Mouse (Mus musculus) testis, adult 2 months (tissue): Measurements from ENCODE around the gene Fbxo27. TPM values are rescaled to one million over a fixed set of nuclear protein-coding genes. Genes with fewer than 3 reads are reported as not detected.

Experiments
- H3K27ac ChIP-seq: fragments of 200-500 bp; 2 replicates; pipeline ENCODE4 v1.5.1; 2012; ENCODE audit warnings: low read depth, low read length; ENCODE audit not compliant: control insufficient read depth, insufficient read depth
- H3K27me3 ChIP-seq: fragments of 200-500 bp; 2 replicates; pipeline ENCODE4 v1.6.1; 2012; ENCODE audit warnings: mild to moderate bottlenecking, low read length, moderate library complexity; ENCODE audit not compliant: control insufficient read depth, insufficient read depth
- H3K36me3 ChIP-seq: fragments of 200-500 bp; 2 replicates; pipeline ENCODE4 v1.6.1; 2012; ENCODE audit warnings: mild to moderate bottlenecking, low read length; ENCODE audit not compliant: control insufficient read depth, insufficient read depth
- H3K4me1 ChIP-seq: fragments of 200-500 bp; 2 replicates; pipeline ENCODE4 v1.6.1; 2012; ENCODE audit warnings: low read length; ENCODE audit not compliant: control insufficient read depth, insufficient read depth
- H3K4me3 ChIP-seq: fragments of 200-500 bp; 2 replicates; pipeline ENCODE4 v1.5.1; 2012; ENCODE audit warnings: low read depth, mild to moderate bottlenecking, low read length, moderate library complexity, mixed read lengths; ENCODE audit not compliant: control insufficient read depth
- CTCF ChIP-seq: fragments of 200-500 bp; IDR thresholded peaks from 2 replicates; pipeline ENCODE4 v1.5.1; 2012; ENCODE audit warnings: low read depth, mild to moderate bottlenecking, inconsistent platforms, low read length, moderate library complexity; ENCODE audit not compliant: control insufficient read depth, insufficient read depth, insufficient replicate concordance
- POLR2A ChIP-seq: fragments of 200-500 bp; IDR thresholded peaks from 2 replicates; pipeline ENCODE4 v1.6.1; 2012; ENCODE audit warnings: low read depth, mild to moderate bottlenecking, inconsistent platforms, low read length, moderate library complexity; ENCODE audit not compliant: control insufficient read depth
- polyA plus RNA-seq: library from polyadenylated mRNA; depleted of rRNA; stranded (reverse); fragments of >200 nt; gene quantifications from 2 replicates; pipeline ENCODE4 v1.2.3, GENCODE M21; 2012; rRNA removed

Gene Fbxo27
- polyA plus RNA-seq, 1 experiment, result 16.3 TPM

DNA sequence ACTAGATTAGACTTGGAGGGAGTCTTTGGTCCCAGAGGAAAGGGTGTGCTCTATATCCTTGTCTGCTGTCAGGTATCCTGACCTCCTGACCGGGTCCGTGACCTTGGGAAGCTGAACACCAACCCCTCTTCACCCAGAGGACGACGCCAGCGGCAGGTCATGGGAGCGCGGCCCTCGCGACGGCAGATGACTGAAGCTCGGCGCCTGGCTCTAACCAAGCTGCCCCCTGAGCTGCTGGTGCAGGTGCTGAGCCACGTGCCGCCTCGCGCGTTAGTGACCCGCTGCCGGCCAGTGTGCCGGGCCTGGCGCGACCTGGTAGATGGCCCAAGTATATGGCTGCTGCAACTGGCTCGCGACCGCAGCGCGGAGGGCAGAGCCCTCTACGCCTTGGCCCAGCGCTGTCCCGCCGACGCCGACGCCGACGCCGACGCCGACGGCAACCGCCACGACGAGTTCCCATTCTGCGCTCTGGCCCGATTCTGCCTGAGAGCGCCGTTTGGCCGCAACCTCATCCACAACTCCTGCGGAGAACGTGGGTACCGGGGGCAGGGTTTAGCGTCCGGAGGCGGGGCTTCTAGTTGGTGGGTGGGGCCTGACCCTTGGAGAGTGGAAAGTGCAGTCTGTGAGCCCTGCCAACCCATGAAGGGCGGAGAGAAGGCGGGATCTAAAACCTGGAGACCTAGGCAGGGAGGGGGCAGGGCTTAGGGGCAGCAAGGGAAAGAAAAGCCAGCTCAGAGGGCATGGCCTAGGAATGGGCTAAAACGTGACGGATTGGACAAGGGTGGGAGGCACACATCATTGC lies 39.9 kb downstream of the Fbxo27 start:
- no peak for TF ChIP-seq CTCF
- peak; percentile 30; the same call in 1 of the 2 replicates for TF ChIP-seq POLR2A
- H3K36me3 ChIP-seq, result no peaks in the 10 kb centered on the region
- peak overlapping the region; percentile 32; the same call in 1 of the 2 replicates for H3K27ac ChIP-seq
- H3K4me1 ChIP-seq, result peaks cover 21% of the 10 kb centered on the region
- H3K4me3 ChIP-seq, result peak overlapping the region; percentile 73
- no peaks in the 10 kb centered on the region for H3K27me3 ChIP-seq

DNA sequence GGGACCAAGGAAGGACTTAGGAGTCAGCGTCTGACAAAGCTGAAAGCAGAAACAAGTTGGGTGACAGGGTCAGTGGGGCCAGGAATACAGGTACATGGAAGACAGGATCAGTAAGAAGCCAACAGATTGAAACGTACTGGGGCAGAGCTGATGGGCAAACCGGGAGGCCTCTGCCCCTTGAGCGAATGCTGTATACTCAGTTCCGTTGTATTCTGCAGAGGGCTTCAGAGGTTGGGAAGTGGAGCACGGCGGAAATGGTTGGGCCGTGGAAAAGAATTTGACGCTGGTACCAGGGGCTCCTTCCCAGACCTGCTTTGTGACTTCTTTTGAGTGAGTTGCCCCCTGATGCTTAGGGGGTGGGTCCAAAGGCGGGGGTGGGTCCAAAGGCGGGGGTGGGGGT lies 40.6 kb downstream of the Fbxo27 start:
- TF ChIP-seq POLR2A, result no peak
- H3K4me1 ChIP-seq, result peaks cover 17% of the 10 kb centered on the region
- H3K4me3 ChIP-seq, result peak overlapping the region; percentile 73
- no peaks in the 10 kb centered on the region for H3K27me3 ChIP-seq
- H3K27ac ChIP-seq, result no peak overlapping the region
- no peaks in the 10 kb centered on the region for H3K36me3 ChIP-seq

DNA sequence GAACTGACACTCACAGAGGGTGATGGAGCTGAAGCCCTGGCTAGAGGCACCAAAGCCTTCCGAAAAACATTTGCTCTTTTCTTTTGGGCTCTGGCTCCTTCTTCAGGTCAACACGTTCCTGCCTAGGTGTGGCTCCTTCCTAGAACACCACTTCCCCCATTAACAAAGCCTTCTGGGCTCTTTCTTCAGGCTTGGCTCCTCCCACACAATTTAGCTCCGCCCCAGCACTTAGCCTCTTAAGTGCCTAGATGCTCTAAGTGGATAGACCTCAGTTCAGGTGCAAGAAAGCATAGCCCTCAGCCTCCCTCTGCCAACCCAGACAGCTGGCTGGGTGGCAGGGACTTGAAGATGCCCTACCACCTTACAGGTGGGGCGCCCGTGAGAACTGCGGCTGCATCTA lies 43.1 kb downstream of the Fbxo27 start:
- H3K4me1 ChIP-seq, result peaks cover 19% of the 10 kb centered on the region
- no peak overlapping the region for H3K4me3 ChIP-seq
- no peaks in the 10 kb centered on the region for H3K27me3 ChIP-seq
- no peaks in the 10 kb centered on the region for H3K36me3 ChIP-seq
- H3K27ac ChIP-seq, result no peak overlapping the region
- TF ChIP-seq CTCF, result no peak

DNA sequence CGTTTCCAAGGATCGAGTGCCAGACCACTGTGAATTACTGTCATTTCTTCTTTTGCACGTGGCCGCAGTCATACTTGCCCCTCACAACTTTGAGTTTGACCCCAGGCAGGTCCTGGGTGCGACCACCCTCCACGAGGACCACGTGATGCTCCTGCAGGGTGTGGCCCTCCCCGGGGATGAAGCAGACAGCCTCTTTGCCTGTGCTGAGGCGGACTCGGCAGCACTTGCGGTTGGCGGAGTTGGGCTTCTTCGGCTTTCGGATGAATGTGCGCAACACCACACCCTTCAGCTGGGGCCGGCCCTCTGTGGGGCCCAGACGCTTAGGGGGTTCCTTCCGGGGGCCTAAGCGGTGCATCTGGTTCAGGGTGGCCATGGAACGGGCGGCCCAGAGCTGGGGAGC lies 47.2 kb downstream of the Fbxo27 start:
- Histone ChIP-seq H3K4me3 (peak overlapping the region; percentile 63), H3K27me3 (no peaks in the 10 kb centered on the region), H3K27ac (no peak overlapping the region), H3K4me1 (peaks cover 14% of the 10 kb centered on the region), H3K36me3 (no peaks in the 10 kb centered on the region)
- TF ChIP-seq CTCF (no peak), POLR2A (no peak)

DNA sequence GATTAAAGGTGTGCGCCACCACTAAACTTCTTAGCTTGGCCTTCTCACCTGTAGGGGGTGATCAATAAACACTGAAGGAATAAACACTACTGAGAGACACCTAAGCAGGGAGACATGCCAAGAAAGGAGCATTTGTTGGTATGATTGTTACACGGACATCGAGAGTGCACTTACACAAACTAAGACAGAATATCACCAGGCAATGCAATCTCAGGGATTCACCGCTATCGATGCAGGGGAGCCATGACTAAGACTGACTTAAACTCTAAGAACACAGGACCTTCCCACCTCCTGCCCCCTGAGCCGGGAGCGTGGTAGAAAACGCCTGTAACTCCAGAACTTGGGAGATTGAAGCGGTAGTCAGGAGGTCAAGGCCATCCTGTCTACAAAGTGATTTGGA lies 48.3 kb downstream of the Fbxo27 start:
- Histone ChIP-seq H3K36me3 (no peaks in the 10 kb centered on the region), H3K4me3 (peak overlapping the region; percentile 100), H3K4me1 (peaks cover 9% of the 10 kb centered on the region), H3K27ac (peak overlapping the region; percentile 99), H3K27me3 (no peaks in the 10 kb centered on the region)
- TF ChIP-seq CTCF, result no peak

DNA sequence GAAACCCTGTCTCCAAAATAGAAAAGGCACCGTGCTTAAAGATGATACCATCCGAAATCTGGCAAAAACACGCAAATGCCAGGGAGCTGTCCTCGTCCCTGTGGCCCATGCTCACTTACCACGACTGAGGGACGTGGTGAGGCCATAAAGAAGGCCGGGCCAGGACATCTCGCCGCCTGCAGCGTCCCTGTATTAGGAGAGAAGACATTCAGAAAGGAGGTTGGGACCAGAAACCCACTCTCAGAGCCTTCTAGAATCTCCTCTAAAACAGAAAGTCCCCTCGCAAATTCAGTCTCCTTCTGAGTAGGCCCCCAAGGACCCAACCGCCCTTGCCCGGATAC lies 48.7 kb downstream of the Fbxo27 start:
- H3K27me3 ChIP-seq, result no peaks in the 10 kb centered on the region
- H3K27ac ChIP-seq, result peak overlapping the region; percentile 99
- TF ChIP-seq POLR2A (no peak), CTCF (no peak)
- peak overlapping the region; percentile 100 for H3K4me3 ChIP-seq
- no peaks in the 10 kb centered on the region for H3K36me3 ChIP-seq
- H3K4me1 ChIP-seq, result peaks cover 9% of the 10 kb centered on the region

DNA sequence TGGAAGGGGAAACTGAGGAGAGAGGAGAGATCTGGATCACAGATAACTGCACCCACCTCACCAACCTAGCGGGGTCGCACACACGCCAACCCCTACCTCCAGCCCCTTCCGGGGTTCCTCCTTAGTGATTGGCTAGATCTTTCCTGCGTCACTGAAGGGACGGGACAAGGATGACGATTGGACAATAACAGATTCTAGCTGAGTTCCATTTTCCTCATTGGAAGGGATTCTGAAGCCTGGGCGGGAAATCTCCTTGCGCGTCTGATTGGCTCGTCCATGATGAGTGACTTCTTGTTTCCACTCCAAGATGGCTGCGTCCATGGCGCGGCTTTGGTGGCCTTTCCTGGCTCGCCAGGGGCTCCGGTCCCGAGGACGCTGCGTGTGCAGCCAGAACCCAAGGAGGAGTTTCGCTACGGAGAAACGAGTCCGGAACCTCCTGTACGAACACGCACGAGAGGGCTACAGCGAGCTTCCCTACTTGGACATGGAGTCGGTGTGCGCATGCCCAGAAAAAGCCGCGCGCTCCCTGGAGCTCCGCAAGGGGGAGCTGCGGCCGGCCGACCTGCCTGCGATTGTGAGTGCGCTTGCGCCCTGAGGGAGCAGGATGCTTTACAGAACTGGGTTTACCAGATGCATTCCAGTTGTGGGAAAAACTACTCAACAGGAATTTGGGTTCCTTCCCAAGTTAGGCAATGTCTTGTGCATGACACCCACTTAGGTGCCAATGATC lies 49.2 kb downstream of the Fbxo27 start, which contains the start of the genes Mrps12 and Sars2:
Gene Mrps12 (minus strand): TSS at position 112 of the 730 bp plus-strand sequence.
Gene Sars2 (plus strand): TSS at position 284 of the 730 bp plus-strand sequence.
- Histone ChIP-seq H3K4me3 (peak within 1 kb of the TSS; percentile 100), H3K4me1 (peaks cover 9% of the 10 kb centered on the region), H3K36me3 (no peaks in the 10 kb centered on the region), H3K27ac (peak within 1 kb of the TSS; percentile 99), H3K27me3 (no peaks in the 10 kb centered on the region)
- peak; percentile 82; the same call in 1 of the 2 replicates for TF ChIP-seq POLR2A
- peak; percentile 66; the same call in 1 of the 2 replicates for TF ChIP-seq CTCF

Other genes starting within 250 kb of the Fbxo27 start
- gene Lrfn1, start 240.9 kb upstream of the Fbxo27 start, polyA plus RNA-seq, result 1.1 TPM in 2 replicates
- gene Ifnl2, start 182.4 kb upstream of the Fbxo27 start, polyA plus RNA-seq, result not detected in 2 replicates
- not detected in 2 replicates for gene Ifnl3, start 170.0 kb upstream of the Fbxo27 start, polyA plus RNA-seq
- gene Sycn, start 152.0 kb upstream of the Fbxo27 start, polyA plus RNA-seq, result 0.24 and 0.31 TPM in 2 replicates
- 0.62 and 0.70 TPM in 2 replicates for gene Nccrp1, start 145.6 kb upstream of the Fbxo27 start, polyA plus RNA-seq
- gene Samd4b, start 94.7 kb upstream of the Fbxo27 start, polyA plus RNA-seq, result 234 and 246 TPM in 2 replicates
- gene Pak4, start 94.7 kb upstream of the Fbxo27 start, polyA plus RNA-seq, result 21.5 and 23.6 TPM in 2 replicates
- gene Acp7, start 61.5 kb upstream of the Fbxo27 start, polyA plus RNA-seq, result 7.5 and 11.7 TPM in 2 replicates
- gene Fbxo17, start 24.0 kb downstream of the Fbxo27 start, polyA plus RNA-seq, result 7.2 and 8.1 TPM in 2 replicates
- 29.5 and 39.3 TPM in 2 replicates for gene Mrps12, start 49.0 kb downstream of the Fbxo27 start, polyA plus RNA-seq
- gene Sars2, start 49.1 kb downstream of the Fbxo27 start, polyA plus RNA-seq, result 12.5 and 13.6 TPM in 2 replicates
- not detected in 2 replicates for gene Ccer2, start 63.3 kb downstream of the Fbxo27 start, polyA plus RNA-seq
- 144 and 203 TPM in 2 replicates for gene Sirt2, start 73.9 kb downstream of the Fbxo27 start, polyA plus RNA-seq
- gene Nfkbib, start 74.7 kb downstream of the Fbxo27 start, polyA plus RNA-seq, result 134 and 152 TPM in 2 replicates
- 1.1 and 1.6 TPM in 2 replicates for gene Rinl, start 96.1 kb downstream of the Fbxo27 start, polyA plus RNA-seq
- 162 and 200 TPM in 2 replicates for gene Hnrnpl, start 115.7 kb downstream of the Fbxo27 start, polyA plus RNA-seq
- 124 and 147 TPM in 2 replicates for gene Ech1, start 132.4 kb downstream of the Fbxo27 start, polyA plus RNA-seq
- 13.8 and 17.5 TPM in 2 replicates for gene Lgals4, start 141.0 kb downstream of the Fbxo27 start, polyA plus RNA-seq
- 1.4 and 1.7 TPM in 2 replicates for gene Lgals7, start 171.0 kb downstream of the Fbxo27 start, polyA plus RNA-seq
- 0.14 and 0.17 TPM in 2 replicates for gene Capn12, start 188.6 kb downstream of the Fbxo27 start, polyA plus RNA-seq